Mouse (Mus musculus) CD4-positive helper T cell, adult 2 months (primary cell): ENCODE results near the gene Abcd2.

Source experiments
- DNase-seq: peaks from one replicate; pipeline ENCODE4 v3.0.0-alpha.2; 2012; ENCODE audit warnings: low read depth, missing footprints, low spot score

The Abcd2 gene

GRCm38 (mm10) chr15:91163454-91163853 is 28.1 kb downstream of the Abcd2 start:
- DNase-seq = no peak

DNA sequence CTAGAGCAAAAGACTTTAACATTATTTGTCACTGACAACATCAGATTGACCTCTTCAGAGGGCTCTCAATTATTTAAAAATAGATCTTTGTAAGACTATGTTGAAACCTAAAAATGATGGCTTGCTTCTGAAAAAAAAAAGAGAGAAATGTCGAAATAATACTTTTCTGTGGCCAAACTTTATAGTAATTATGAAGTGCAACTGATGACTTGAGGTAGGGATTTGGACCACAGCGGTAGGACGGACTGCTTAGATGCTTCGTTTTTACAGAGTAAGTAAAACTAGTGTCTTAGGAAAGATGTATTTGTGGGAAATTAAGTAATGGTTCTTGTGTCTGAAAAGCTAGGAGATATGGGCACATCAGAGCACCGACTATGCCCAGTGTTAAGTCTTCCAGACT is 30.4 kb downstream of the Abcd2 start:
- no peak for DNase-seq

- DNase-seq = no peak
Observed at GRCm38 (mm10) chr15:91153311-91153710, 38.3 kb downstream of the Abcd2 start.

DNA sequence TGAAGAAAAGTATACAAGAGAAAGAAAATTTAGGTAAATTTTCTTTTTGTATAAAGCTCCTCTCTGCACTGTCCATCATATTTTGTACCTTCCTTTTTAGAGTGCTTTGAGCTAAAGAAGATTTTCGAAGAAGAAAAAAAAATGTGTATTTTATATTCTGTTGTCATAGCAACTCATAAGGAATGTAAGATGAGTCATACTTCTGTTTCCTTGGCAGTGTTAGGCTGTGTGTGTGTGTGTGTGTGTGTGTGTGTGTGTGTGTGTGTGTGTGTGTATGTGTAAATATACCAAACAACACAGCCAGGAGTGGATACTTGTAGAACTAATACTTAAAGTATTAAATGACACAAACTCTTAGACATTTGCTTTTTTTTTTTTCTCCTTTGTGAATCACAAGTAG is 39.0 kb downstream of the Abcd2 start:
- DNase-seq = no peak

- DNase-seq = no peak
Observed at GRCm38 (mm10) chr15:91124584-91124983, 67.0 kb downstream of the Abcd2 start.

GRCm38 (mm10) chr15:91112555-91113209 is 78.9 kb downstream of the Abcd2 start:
- DNase-seq = no peak

GRCm38 (mm10) chr15:91108102-91108659 is 83.4 kb downstream of the Abcd2 start:
- no peak for DNase-seq

- no peak for DNase-seq
Observed at GRCm38 (mm10) chr15:91104934-91105333, 86.7 kb downstream of the Abcd2 start.

- DNase-seq = no peak
Observed at GRCm38 (mm10) chr15:91104276-91104675, 87.3 kb downstream of the Abcd2 start.

DNA sequence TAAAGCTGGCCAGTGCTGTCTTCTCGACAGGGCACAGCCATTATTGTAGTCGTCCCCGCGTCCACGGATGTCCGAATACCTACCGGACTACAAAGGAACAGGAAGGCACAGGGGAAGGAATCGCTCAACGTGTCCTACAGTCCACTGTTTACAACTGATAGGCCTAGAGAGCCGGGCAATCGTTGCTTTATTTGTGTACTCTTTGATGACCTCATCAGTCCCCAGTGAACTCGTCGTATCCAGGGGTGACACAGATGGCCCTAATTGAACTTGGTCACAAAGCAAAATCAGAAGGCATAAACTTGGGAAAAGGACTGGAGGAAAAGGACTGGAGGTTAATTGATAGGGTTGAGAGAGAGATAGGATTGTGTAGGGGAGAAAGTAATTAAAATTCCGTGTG is 87.8 kb downstream of the Abcd2 start:
- DNase-seq = no peak

- no peak for DNase-seq
Observed at GRCm38 (mm10) chr15:91103305-91103704, 88.3 kb downstream of the Abcd2 start.

DNA sequence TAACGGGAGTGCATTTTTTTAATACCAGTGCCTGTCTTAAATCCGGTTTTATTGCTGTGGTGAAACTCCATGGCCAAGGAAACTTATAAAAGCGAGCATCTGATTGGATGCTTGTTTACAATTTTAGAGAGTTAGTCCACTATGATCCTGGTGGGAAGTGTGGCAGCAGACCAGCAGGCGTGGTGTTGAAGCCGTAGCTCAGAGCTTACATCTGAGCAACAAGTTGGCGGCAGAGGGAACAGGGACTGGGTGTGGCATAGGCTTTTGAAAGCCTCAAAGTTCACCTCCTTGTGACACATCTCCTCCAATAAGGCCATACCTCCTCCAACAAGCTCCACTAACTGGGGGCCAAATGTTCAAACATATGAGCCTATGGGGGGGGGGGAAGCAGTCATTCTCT is 95.0 kb downstream of the Abcd2 start:
- no peak for DNase-seq
